In the genomic region with DNA sequence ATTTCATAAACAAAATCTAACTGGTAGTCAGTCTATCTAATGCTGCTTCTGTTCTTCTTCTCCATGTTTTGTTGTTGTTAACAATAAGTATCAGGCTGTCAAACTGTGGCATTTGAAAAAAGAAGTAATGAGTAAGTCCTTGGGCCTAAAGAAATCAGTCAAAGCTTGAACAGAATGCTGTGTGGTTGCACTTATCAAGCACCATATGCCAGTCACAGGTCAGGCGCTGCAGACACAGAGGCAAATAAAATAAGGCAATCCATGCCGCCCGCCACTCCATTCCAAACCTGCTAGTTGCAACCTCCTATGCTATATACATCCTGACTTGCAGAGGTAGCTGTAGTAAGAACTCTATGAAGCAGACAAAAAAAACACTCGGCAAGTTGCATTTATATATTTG, we compare ENCODE assay signal across 27 mouse cellular contexts.
DNase-seq lines count a peak whose midpoint lies in the region; ATAC-seq and TF ChIP-seq lines count a peak whose summit lies in the region.
"Had no signal": no experiment of that assay in that cellular context is flagged by ENCODE, and none has a peak within 500 bp of the region (broad histone marks: within the 10 kb centered on the region; RNA-seq: fewer than 3 reads in every experiment).

No protein-coding gene starts in this region.

- no peak overlapping the region for H3K4me2 ChIP-seq in forebrain, embryonic 16.5 days (ENCODE audit: low read length)
- H3K4me2 ChIP-seq in forebrain, postnatal 0 days (ENCODE audit: low read depth): no peak overlapping the region
- H3K4me2 ChIP-seq in kidney, embryonic 15.5 days: no peak overlapping the region
- H3K4me2 ChIP-seq: embryonic facial prominence, embryonic 12.5 days; embryonic facial prominence, embryonic 15.5 days; forebrain, embryonic 12.5 days; heart, embryonic 12.5 days; heart, embryonic 15.5 days; hindbrain, embryonic 14.5 days had no signal

- peaks cover 8% of the 10 kb centered on the region for H3K4me1 ChIP-seq in forebrain, embryonic 16.5 days (replicated peaks; ENCODE audit: control insufficient read depth, insufficient read depth, low read length)
- H3K4me1 ChIP-seq in forebrain, postnatal 0 days (ENCODE audit: insufficient read depth): no peaks in the 10 kb centered on the region
- H3K4me1 ChIP-seq in kidney, embryonic 15.5 days: 0 out of 2 replicates have a peak, but pooled peaks cover 4% of the 10 kb centered on the region
- H3K4me1 ChIP-seq: embryonic facial prominence, embryonic 12.5 days; heart, embryonic 12.5 days; heart, embryonic 15.5 days had no signal

- H3K4me3 ChIP-seq in forebrain, embryonic 16.5 days (replicated peaks; ENCODE audit: low read length): no peak overlapping the region
- H3K4me3 ChIP-seq in forebrain, postnatal 0 days (ENCODE audit: low read depth, low read length): no peak overlapping the region
- no peak overlapping the region for H3K4me3 ChIP-seq in kidney, embryonic 15.5 days (replicated peaks)
- H3K4me3 ChIP-seq: embryonic facial prominence, embryonic 12.5 days; embryonic facial prominence, embryonic 15.5 days; forebrain, embryonic 12.5 days; gastrocnemius, adult 2 months; heart, embryonic 12.5 days; heart, embryonic 15.5 days had no signal

- no peak overlapping the region for H3K9ac ChIP-seq in forebrain, embryonic 16.5 days (replicated peaks; ENCODE audit: low read depth, low read length)
- no peak overlapping the region for H3K9ac ChIP-seq in forebrain, postnatal 0 days
- H3K9ac ChIP-seq in kidney, embryonic 15.5 days: no peak overlapping the region
- H3K9ac ChIP-seq: embryonic facial prominence, embryonic 12.5 days; embryonic facial prominence, embryonic 15.5 days; forebrain, embryonic 12.5 days; heart, embryonic 12.5 days; heart, embryonic 15.5 days; hindbrain, embryonic 14.5 days had no signal

- no peak for DNase-seq in forebrain, postnatal 0 days
- peak; percentile 69 for DNase-seq in brain, embryonic 14.5 days (ENCODE audit: low read depth)
- DNase-seq in heart, adult 9 months (ENCODE audit: low spot score in 2 of 2): no peak
- DNase-seq: adrenal gland, adult 8-10 months; adrenal gland, postnatal 25 days; cerebellum, adult 18-20 months; cerebellum, adult 9-10 months; cerebellum, postnatal 14 days; gastrocnemius, adult 2 months; gastrocnemius, postnatal 14 days; heart, adult 11 months; heart, postnatal 14 days; heart, postnatal 4 days had no signal

- H3K27me3 ChIP-seq in forebrain, embryonic 16.5 days (replicated peaks; ENCODE audit: control insufficient read depth, insufficient read depth, low read length): no peaks in the 10 kb centered on the region
- H3K27me3 ChIP-seq in forebrain, postnatal 0 days (ENCODE audit: insufficient read depth, low read length): no peaks in the 10 kb centered on the region
- no peaks in the 10 kb centered on the region for H3K27me3 ChIP-seq in kidney, embryonic 15.5 days
- H3K27me3 ChIP-seq: embryonic facial prominence, embryonic 12.5 days; embryonic facial prominence, embryonic 15.5 days; forebrain, embryonic 12.5 days; heart, embryonic 12.5 days; heart, embryonic 15.5 days had no signal

- TF ChIP-seq CTCF in forebrain, postnatal 0 days (IDR thresholded peaks at IDR 0.05; ENCODE audit: low read depth): no peak
- TF ChIP-seq CTCF in brain, embryonic 14.5 days (IDR thresholded peaks at IDR 0.05; ENCODE audit: borderline replicate concordance, extremely low read depth, insufficient read depth, insufficient read length): no peak

- no peak overlapping the region for H3K27ac ChIP-seq in forebrain, embryonic 16.5 days (ENCODE audit: low read length)
- no peak overlapping the region for H3K27ac ChIP-seq in forebrain, postnatal 0 days (ENCODE audit: low read depth, low read length)
- H3K27ac ChIP-seq in kidney, embryonic 15.5 days: no peak overlapping the region
- H3K27ac ChIP-seq: embryonic facial prominence, embryonic 12.5 days; embryonic facial prominence, embryonic 15.5 days; forebrain, embryonic 12.5 days; gastrocnemius, adult 2 months; heart, embryonic 15.5 days; hindbrain, embryonic 14.5 days; hindbrain, postnatal 0 days had no signal

- TF ChIP-seq POLR2A in brain, embryonic 14.5 days (IDR thresholded peaks at IDR 0.05; ENCODE audit: borderline replicate concordance, extremely low read depth, insufficient read depth, insufficient read length, poor library complexity, severe bottlenecking): no peak

- H3K9me3 ChIP-seq in forebrain, embryonic 16.5 days (ENCODE audit: control insufficient read depth, low read length): no peaks in the 10 kb centered on the region
- no peaks in the 10 kb centered on the region for H3K9me3 ChIP-seq in forebrain, postnatal 0 days (ENCODE audit: low read length)
- no peaks in the 10 kb centered on the region for H3K9me3 ChIP-seq in kidney, embryonic 15.5 days (replicated peaks)
- H3K9me3 ChIP-seq: embryonic facial prominence, embryonic 12.5 days; embryonic facial prominence, embryonic 15.5 days; forebrain, embryonic 12.5 days; heart, embryonic 12.5 days; heart, embryonic 15.5 days had no signal

- H3K36me3 ChIP-seq in forebrain, embryonic 16.5 days (ENCODE audit: control insufficient read depth, insufficient read depth): no peaks in the 10 kb centered on the region
- no peaks in the 10 kb centered on the region for H3K36me3 ChIP-seq in forebrain, postnatal 0 days (ENCODE audit: insufficient read depth)
- H3K36me3 ChIP-seq in kidney, embryonic 15.5 days: no peaks in the 10 kb centered on the region
- H3K36me3 ChIP-seq: embryonic facial prominence, embryonic 12.5 days; embryonic facial prominence, embryonic 15.5 days; forebrain, embryonic 12.5 days; heart, embryonic 12.5 days; heart, embryonic 15.5 days had no signal

- ATAC-seq in forebrain, embryonic 16.5 days: 0 out of 2 replicates have a peak, but pooled peaks have one; percentile 37
- no peak for ATAC-seq in forebrain, postnatal 0 days
- ATAC-seq in megakaryocyte progenitor cell, adult 5-6 weeks (replicated peaks; ENCODE audit: poor library complexity): peak; percentile 73
- ATAC-seq in kidney, embryonic 15.5 days (replicated peaks; ENCODE audit: low FRiP score): no peak
- ATAC-seq: activated CD4-positive, CD25-positive, alpha-beta regulatory T cell, adult 4 months; CD4-positive, CD25-positive, alpha-beta regulatory T cell, adult 4 months; hindbrain, postnatal 0 days; inflammation-experienced regulatory T-cells, adult 6 months; intestine, embryonic 16.5 days had no signal

- WGBS in forebrain, embryonic 16.5 days: 63% methylated on average over 4 of the region's 4 CpGs
- 61% methylated on average over 4 of the region's 4 CpGs for WGBS in forebrain, postnatal 0 days
- 88% methylated on average over 4 of the region's 4 CpGs for WGBS in kidney, embryonic 15.5 days

Comparison
In these comparisons a context has a peak if more than half of its experiments do, and no peak if none do; other contexts are left out.
1. ATAC-seq: peak in forebrain, embryonic 16.5 days (single experiment) and megakaryocyte progenitor cell, adult 5-6 weeks (single experiment); none in forebrain, postnatal 0 days (single experiment) and kidney, embryonic 15.5 days (single experiment).